Mouse (Mus musculus) heart, postnatal 0 days (tissue): ENCODE data around the gene 1700028K03Rik. TPM values are rescaled to one million over a fixed set of nuclear protein-coding genes. Genes with fewer than 3 reads are reported as not detected.

Experiments
- ATAC-seq: fragments of 200-750 bp; cut with Nextera tagmentation; 2 replicates; pipeline ENCODE4 v1.8.0; 2017; ENCODE audit warnings: low read depth, moderate number of reproducible peaks, moderate library complexity; ENCODE audit not compliant: insufficient read depth
- DNase-seq: peaks from one replicate; pipeline ENCODE4 v3.0.0-alpha.2; 2016; ENCODE audit warnings: low spot score
- H3K27ac ChIP-seq: fragments of 300-500 bp; sonication (generic); 2 replicates; pipeline ENCODE4 v1.5.1; 2014; ENCODE audit warnings: low read depth, mild to moderate bottlenecking
- H3K27me3 ChIP-seq: fragments of 300-500 bp; sonication (generic); 2 replicates; pipeline ENCODE4 v1.6.1; 2014; ENCODE audit warnings: low read length, mixed read lengths; ENCODE audit not compliant: control insufficient read depth, insufficient read depth
- H3K36me3 ChIP-seq: fragments of 300-500 bp; sonication (generic); replicated peaks from 2 replicates; pipeline ENCODE4 v1.6.1; 2014; ENCODE audit warnings: low read length, mixed read lengths; ENCODE audit not compliant: control insufficient read depth, insufficient read depth
- H3K4me1 ChIP-seq: fragments of 300-500 bp; sonication (generic); 2 replicates; pipeline ENCODE4 v1.6.1; 2014; ENCODE audit warnings: antibody characterized with exemption; ENCODE audit not compliant: control insufficient read depth, insufficient read depth
- H3K4me2 ChIP-seq: fragments of 300-500 bp; sonication (generic); 2 replicates; pipeline ENCODE4 v1.6.1; 2014; ENCODE audit warnings: low read depth, mild to moderate bottlenecking, low read length, moderate library complexity
- H3K4me3 ChIP-seq: fragments of 300-500 bp; sonication (generic); 2 replicates; pipeline ENCODE4 v1.5.1; 2014; ENCODE audit warnings: low read depth, low read length
- H3K9ac ChIP-seq: fragments of 300-500 bp; sonication (generic); replicated peaks from 2 replicates; pipeline ENCODE4 v1.6.1; 2014; ENCODE audit warnings: low read depth, low read length, mixed read lengths
- H3K9me3 ChIP-seq: fragments of 300-500 bp; sonication (generic); replicated peaks from 2 replicates; pipeline ENCODE4 v1.6.1; 2016; ENCODE audit warnings: low read length; ENCODE audit not compliant: control insufficient read depth
- CTCF ChIP-seq: IDR thresholded peaks from 2 replicates; pipeline ENCODE4 v1.5.1; 2016; ENCODE audit warnings: antibody characterized with exemption, control low read depth, low read depth
- EP300 ChIP-seq: IDR thresholded peaks from 2 replicates; pipeline ENCODE4 v1.6.1; 2016; ENCODE audit warnings: antibody characterized with exemption, low read depth
- WGBS: fragments of 180-500 bp; shearing (Covaris S2); extraction: QIAGEN DNeasy Blood & Tissue Kit; methylation state at CpG from one replicate; pipeline ENCODE4 v1.1.7; 2014; 5-methylcytosine and 5-hydroxymethylcytosine counted together
- polyA plus RNA-seq: library from polyadenylated mRNA; unstranded; fragments of >200 nt; fragmentation: Nextera tagmentation; extraction: Ambion mirVana; gene quantifications from 2 replicates; pipeline ENCODE4 v1.2.1, GENCODE M21; 2015
- total RNA-seq: library from RNA; depleted of rRNA; stranded (reverse); fragments of >200 nt; gene quantifications from 2 replicates; pipeline ENCODE4 v1.2.3, GENCODE M21; 2014; ENCODE audit warnings: low replicate concordance

Gene 1700028K03Rik
- total and polyA plus RNA-seq, 2 experiments from 2014 or later: 0.05 TPM; not detected in 1

DNA sequence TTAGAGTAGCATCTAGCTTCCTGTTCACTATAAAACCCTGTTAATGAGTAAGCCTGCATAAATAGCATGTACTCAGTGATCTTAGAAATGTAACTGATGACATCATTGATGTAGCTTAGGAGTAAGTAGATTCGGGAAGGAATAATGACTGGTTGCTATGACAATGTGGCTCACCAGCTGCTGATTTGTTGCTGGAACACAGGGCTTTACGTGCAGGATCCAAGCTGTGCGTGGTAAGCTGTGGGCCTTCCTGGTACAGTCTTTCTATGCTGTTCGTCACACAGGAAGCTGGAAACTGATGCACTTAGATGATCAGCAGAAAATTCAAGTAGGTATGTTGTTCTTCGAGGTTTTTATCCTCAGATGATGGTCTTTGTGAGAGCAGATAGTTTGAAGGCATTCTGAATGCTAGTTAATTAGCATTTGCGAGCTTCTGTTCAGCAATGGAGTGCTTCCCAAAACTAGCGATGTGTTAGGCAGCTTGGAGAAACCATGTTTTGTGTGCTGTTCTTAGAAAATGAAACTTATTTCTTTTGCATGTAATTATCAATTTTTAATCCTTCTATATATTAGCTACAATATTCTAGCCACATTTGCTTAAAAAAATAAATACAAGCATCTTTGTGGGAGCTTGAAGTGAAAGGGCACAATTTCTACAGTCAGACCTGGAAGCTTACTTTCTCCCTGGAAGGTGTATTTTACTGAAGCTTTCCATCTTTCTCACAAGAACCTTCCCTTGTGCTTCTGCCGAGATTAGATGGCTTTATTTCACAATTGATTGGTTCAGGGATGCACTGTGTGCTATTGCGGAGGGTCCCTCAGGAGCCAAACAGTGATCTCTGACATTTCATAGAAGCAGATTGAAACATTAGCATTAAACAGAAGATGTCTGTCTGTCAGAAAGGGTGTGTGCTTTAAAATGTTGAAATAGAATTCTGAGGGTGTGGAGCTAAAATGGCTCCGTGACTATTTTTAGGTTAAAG lies 36.7 kb upstream of the 1700028K03Rik start:
- no peak overlapping the region for H3K9ac ChIP-seq
- peak overlapping the region; percentile 1; the same call in 1 of the 2 replicates for H3K4me2 ChIP-seq
- H3K4me3 ChIP-seq: no peak overlapping the region; the same call in 1 of the 2 replicates
- H3K27ac ChIP-seq: no peak overlapping the region
- no peaks in the 10 kb centered on the region for H3K27me3 ChIP-seq
- ATAC-seq (no peak), DNase-seq (no peak)
- TF ChIP-seq CTCF (no peak), EP300 (no peak)
- H3K4me1 ChIP-seq: no peaks in the 10 kb centered on the region
- 70% methylated on average over 10 of the region's 10 CpGs for WGBS
- H3K36me3 ChIP-seq: no peaks in the 10 kb centered on the region
- H3K9me3 ChIP-seq: no peaks in the 10 kb centered on the region

DNA sequence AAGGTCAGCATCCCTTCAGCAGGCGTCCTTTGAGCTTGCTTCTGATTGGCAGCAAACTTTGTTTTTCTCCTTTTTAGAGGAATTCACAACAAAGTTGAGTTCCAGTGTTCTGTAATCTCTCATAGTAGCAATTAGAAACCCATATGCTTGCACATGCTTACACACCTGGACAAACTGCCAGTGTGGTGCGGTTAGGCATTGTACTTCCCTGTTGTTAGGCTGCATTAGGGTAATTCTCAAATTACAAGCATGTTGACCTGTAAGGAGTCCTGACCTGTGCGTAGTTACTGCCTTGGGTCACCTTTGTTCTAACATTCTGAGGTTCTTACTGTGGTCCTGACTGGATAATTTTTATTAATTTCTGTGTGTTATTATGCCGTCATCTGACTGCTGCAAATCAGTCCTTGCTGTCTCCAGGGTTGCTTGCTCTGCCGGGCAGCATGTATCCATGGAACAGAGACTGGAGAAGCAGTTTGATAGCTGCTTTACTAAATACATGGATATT lies 35.7 kb upstream of the 1700028K03Rik start:
- DNase-seq (no peak), ATAC-seq (no peak)
- no peaks in the 10 kb centered on the region for H3K27me3 ChIP-seq
- H3K27ac ChIP-seq: no peak overlapping the region
- no peak overlapping the region for H3K9ac ChIP-seq
- no peak overlapping the region for H3K4me3 ChIP-seq
- no peaks in the 10 kb centered on the region for H3K4me1 ChIP-seq
- no peaks in the 10 kb centered on the region for H3K9me3 ChIP-seq
- 78% methylated on average over 5 of the region's 5 CpGs for WGBS
- no peaks in the 10 kb centered on the region for H3K36me3 ChIP-seq
- TF ChIP-seq EP300 (no peak), CTCF (no peak)
- no peak overlapping the region for H3K4me2 ChIP-seq

DNA sequence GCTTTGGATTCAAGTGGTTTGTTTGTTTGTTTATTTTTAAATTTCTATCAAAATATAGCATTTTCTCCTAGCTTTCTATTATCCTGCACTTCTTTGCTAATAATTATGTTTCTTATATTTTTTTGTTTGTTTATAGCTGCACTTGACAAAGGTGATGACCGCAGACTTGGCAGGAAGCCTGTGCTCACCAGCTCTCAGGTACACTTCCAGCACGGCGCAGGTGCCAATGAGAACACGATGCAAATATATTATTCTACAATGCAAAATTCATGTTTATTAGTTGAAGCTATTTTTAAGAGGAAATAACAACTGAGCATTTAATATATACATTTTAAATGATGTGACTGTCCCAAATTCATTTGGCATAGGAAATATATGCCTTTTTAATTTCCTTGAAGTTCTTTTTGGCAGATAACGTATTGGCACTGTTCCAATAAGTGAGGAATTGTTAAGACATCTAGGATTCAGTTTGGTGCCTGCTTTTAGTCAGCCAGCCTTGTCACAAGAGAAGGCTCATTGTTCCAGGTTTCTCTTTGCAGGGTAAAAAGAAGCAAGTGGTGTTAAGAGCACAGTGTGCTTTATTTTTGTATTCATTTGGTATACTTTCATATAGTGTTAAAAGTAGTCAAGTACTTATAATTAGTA lies 34.5 kb upstream of the 1700028K03Rik start:
- H3K4me2 ChIP-seq: no peak overlapping the region
- H3K9ac ChIP-seq: no peak overlapping the region
- H3K4me1 ChIP-seq: no peaks in the 10 kb centered on the region
- no peak overlapping the region for H3K4me3 ChIP-seq
- no peak for ATAC-seq
- no peaks in the 10 kb centered on the region for H3K9me3 ChIP-seq
- no peaks in the 10 kb centered on the region for H3K27me3 ChIP-seq
- no peak for DNase-seq
- H3K27ac ChIP-seq: no peak overlapping the region
- WGBS: 81% methylated on average over 5 of the region's 5 CpGs
- 0 out of 2 replicates have a peak, but pooled peaks cover 3% of the 10 kb centered on the region for H3K36me3 ChIP-seq
- TF ChIP-seq EP300 (no peak), CTCF (no peak)

DNA sequence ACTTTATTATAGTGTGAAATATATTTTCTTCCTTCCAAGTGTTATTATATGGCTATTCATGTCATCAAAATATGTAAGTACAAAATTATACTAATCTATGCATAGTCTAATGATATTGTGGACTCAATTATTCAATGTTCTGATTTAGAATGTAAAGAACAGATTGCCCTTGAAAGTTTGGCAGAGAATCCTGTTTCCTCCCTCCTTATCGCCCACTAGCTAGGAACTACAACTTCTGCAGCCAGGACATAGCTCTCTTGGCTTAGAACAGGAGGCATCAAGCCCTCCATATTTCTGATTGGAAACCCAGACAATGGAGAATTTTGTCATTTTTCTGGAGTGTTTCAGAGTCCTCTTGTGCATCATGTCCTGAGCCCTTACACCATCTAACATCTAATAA lies 33.8 kb upstream of the 1700028K03Rik start:
- Histone ChIP-seq H3K4me2 (no peak overlapping the region), H3K27ac (no peak overlapping the region), H3K4me3 (no peak overlapping the region), H3K9ac (no peak overlapping the region), H3K36me3 (0 out of 2 replicates have a peak, but pooled peaks cover 5% of the 10 kb centered on the region), H3K9me3 (no peaks in the 10 kb centered on the region), H3K27me3 (no peaks in the 10 kb centered on the region), H3K4me1 (no peaks in the 10 kb centered on the region)
- no peak for DNase-seq
- no peak for ATAC-seq
- no peak for TF ChIP-seq CTCF
- no peak for TF ChIP-seq EP300
- 36% methylated on average over 1 of the region's 1 CpGs for WGBS

DNA sequence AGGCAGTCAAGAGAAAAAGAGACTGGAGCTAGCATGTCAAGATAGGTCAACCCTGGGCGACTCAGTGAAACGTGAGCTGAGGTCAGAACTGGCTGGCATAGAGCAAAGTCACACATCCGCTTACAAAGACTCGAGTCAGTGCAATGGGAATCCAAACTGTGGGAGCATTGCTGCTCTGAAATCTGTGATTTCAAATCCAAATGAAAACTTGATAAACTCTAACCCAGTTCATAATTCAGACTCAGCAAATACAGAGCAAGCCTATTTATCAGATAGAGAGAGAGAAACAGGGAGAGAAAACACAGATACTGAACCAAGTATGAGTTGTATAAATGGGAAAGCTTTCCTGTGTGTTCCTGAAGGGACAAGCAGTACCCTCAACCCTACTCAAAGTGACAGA lies 27.2 kb upstream of the 1700028K03Rik start, which contains the start of gene Gm42669:
Gene Gm42669 (plus strand): TSS at position 301 of the 400 bp plus-strand sequence.
- Histone ChIP-seq H3K4me1 (no peaks in the 10 kb centered on the region), H3K4me2 (no peak within 1 kb of the TSS), H3K4me3 (no peak within 1 kb of the TSS), H3K27ac (no peak within 1 kb of the TSS), H3K9ac (no peak within 1 kb of the TSS), H3K36me3 (0 out of 2 replicates have a peak, but pooled peaks cover 5% of the 10 kb centered on the region), H3K27me3 (no peaks in the 10 kb centered on the region), H3K9me3 (no peaks in the 10 kb centered on the region)
- TF ChIP-seq CTCF: no peak
- TF ChIP-seq EP300: no peak
- ATAC-seq (no peak), DNase-seq (no peak)
- 70% methylated on average over 4 of the region's 4 CpGs for WGBS
